Mouse (Mus musculus) hindbrain, embryonic 16.5 days (tissue): ENCODE data around the gene Dapp1. TPM values are rescaled to one million over a fixed set of nuclear protein-coding genes. Genes with fewer than 3 reads are reported as not detected.

Experiments used
- ATAC-seq: fragments of 200-750 bp; cut with Nextera tagmentation; 2 replicates; pipeline ENCODE4 v1.8.0; 2017; ENCODE audit warnings: moderate TSS enrichment, moderate library complexity
- H3K27ac ChIP-seq: fragments of 300-500 bp; sonication (generic); 2 replicates; pipeline ENCODE4 v1.5.1; 2014; ENCODE audit warnings: low read depth, mild to moderate bottlenecking, control low read depth, low read length, moderate library complexity
- H3K27me3 ChIP-seq: fragments of 300-500 bp; sonication (generic); replicated peaks from 2 replicates; pipeline ENCODE4 v1.6.1; 2014; ENCODE audit warnings: low read length; ENCODE audit not compliant: control insufficient read depth, insufficient read depth
- H3K36me3 ChIP-seq: fragments of 300-500 bp; sonication (generic); 2 replicates; pipeline ENCODE4 v1.6.1; 2014; ENCODE audit warnings: mild to moderate bottlenecking, low read length, moderate library complexity, mixed read lengths; ENCODE audit not compliant: control insufficient read depth, insufficient read depth
- H3K4me1 ChIP-seq: fragments of 300-500 bp; sonication (generic); 2 replicates; pipeline ENCODE4 v1.6.1; 2014; ENCODE audit warnings: low read depth, low read length; ENCODE audit not compliant: control insufficient read depth, insufficient read depth
- H3K4me2 ChIP-seq: fragments of 300-500 bp; sonication (generic); 2 replicates; pipeline ENCODE4 v1.6.1; 2014; ENCODE audit warnings: mild to moderate bottlenecking, low read length, control low read depth, moderate library complexity
- H3K4me3 ChIP-seq: fragments of 300-500 bp; sonication (generic); 2 replicates; pipeline ENCODE4 v1.5.1; 2014; ENCODE audit warnings: mild to moderate bottlenecking, low read length, control low read depth, moderate library complexity
- H3K9ac ChIP-seq: fragments of 300-500 bp; sonication (generic); 2 replicates; pipeline ENCODE4 v1.6.1; 2014; ENCODE audit warnings: low read depth, mild to moderate bottlenecking, control low read depth, low read length, moderate library complexity
- H3K9me3 ChIP-seq: fragments of 300-500 bp; sonication (generic); 2 replicates; pipeline ENCODE4 v1.6.1; 2014; ENCODE audit warnings: mild to moderate bottlenecking, low read length, moderate library complexity; ENCODE audit not compliant: control insufficient read depth
- WGBS: fragments of 180-500 bp; shearing (Covaris S2); extraction: QIAGEN DNeasy Blood & Tissue Kit; methylation state at CpG from one replicate; pipeline ENCODE4 v1.1.7; 2014; 5-methylcytosine and 5-hydroxymethylcytosine counted together
- polyA plus RNA-seq: library from polyadenylated mRNA; unstranded; fragments of >200 nt; fragmentation: Nextera tagmentation; extraction: Ambion mirVana; gene quantifications from 2 replicates; pipeline ENCODE4 v1.2.1, GENCODE M21; 2015

Dapp1 gene
- polyA plus RNA-seq, 1 experiment from 2014 or later: 3.0 TPM

- H3K9ac ChIP-seq: no peak overlapping the region
- H3K4me3 ChIP-seq: no peak overlapping the region
- peaks cover 15% of the 10 kb centered on the region for H3K36me3 ChIP-seq
- no peaks in the 10 kb centered on the region for H3K4me1 ChIP-seq
- no peaks in the 10 kb centered on the region; the same call in 1 of the 2 replicates for H3K9me3 ChIP-seq
- H3K27me3 ChIP-seq: no peaks in the 10 kb centered on the region
- no peak overlapping the region for H3K4me2 ChIP-seq
- ATAC-seq: no peak
- H3K27ac ChIP-seq: no peak overlapping the region
- WGBS: 84% methylated on average over 5 of the region's 5 CpGs
These were observed 83.7 kb downstream of the Dapp1 start for GRCm38 (mm10) chr3:137897685-137898084.

GRCm38 (mm10) chr3:137896867-137897266, 84.5 kb downstream of the Dapp1 start:
- no peak for ATAC-seq

GRCm38 (mm10) chr3:137896386-137896785, 85.0 kb downstream of the Dapp1 start:
- Histone ChIP-seq H3K27ac (no peak overlapping the region), H3K36me3 (peaks cover 10% of the 10 kb centered on the region), H3K4me2 (no peak overlapping the region), H3K4me3 (no peak overlapping the region), H3K9ac (no peak overlapping the region), H3K4me1 (no peaks in the 10 kb centered on the region), H3K27me3 (no peaks in the 10 kb centered on the region), H3K9me3 (no peaks in the 10 kb centered on the region; the same call in 1 of the 2 replicates)
- 0 out of 2 replicates have a peak, but pooled peaks have one; percentile 42 for ATAC-seq
- 83% methylated on average over 4 of the region's 4 CpGs for WGBS

More at GRCm38 (mm10) chr3:137896867-137897266, 84.5 kb downstream of the Dapp1 start:
- H3K27ac ChIP-seq: no peak overlapping the region
- peaks cover 10% of the 10 kb centered on the region for H3K36me3 ChIP-seq
- H3K9me3 ChIP-seq: no peaks in the 10 kb centered on the region; the same call in 1 of the 2 replicates
- H3K27me3 ChIP-seq: no peaks in the 10 kb centered on the region
- H3K4me3 ChIP-seq: no peak overlapping the region
- WGBS: 95% methylated on average over 3 of the region's 3 CpGs
- no peak overlapping the region for H3K9ac ChIP-seq
- H3K4me1 ChIP-seq: no peaks in the 10 kb centered on the region
- H3K4me2 ChIP-seq: no peak overlapping the region

- H3K4me2 ChIP-seq: no peak overlapping the region
- H3K27ac ChIP-seq: no peak overlapping the region
- no peaks in the 10 kb centered on the region for H3K27me3 ChIP-seq
These were observed 86.1 kb downstream of the Dapp1 start for GRCm38 (mm10) chr3:137895196-137895595.

GRCm38 (mm10) chr3:137893789-137894188, 87.6 kb downstream of the Dapp1 start:
- Histone ChIP-seq H3K4me2 (no peak overlapping the region), H3K27me3 (no peaks in the 10 kb centered on the region), H3K9me3 (no peaks in the 10 kb centered on the region; the same call in 1 of the 2 replicates), H3K36me3 (peaks cover 21% of the 10 kb centered on the region), H3K4me3 (no peak overlapping the region), H3K4me1 (no peaks in the 10 kb centered on the region), H3K9ac (no peak overlapping the region), H3K27ac (no peak overlapping the region)
- WGBS: 84% methylated on average over 4 of the region's 4 CpGs
- no peak for ATAC-seq

More at GRCm38 (mm10) chr3:137895196-137895595, 86.1 kb downstream of the Dapp1 start:
- Histone ChIP-seq H3K4me3 (no peak overlapping the region), H3K4me1 (no peaks in the 10 kb centered on the region), H3K36me3 (peaks cover 10% of the 10 kb centered on the region), H3K9ac (no peak overlapping the region), H3K9me3 (no peaks in the 10 kb centered on the region; the same call in 1 of the 2 replicates)
- ATAC-seq: no peak
- 86% methylated on average over 3 of the region's 3 CpGs for WGBS

GRCm38 (mm10) chr3:137892118-137892517, 89.2 kb downstream of the Dapp1 start:
- Histone ChIP-seq H3K4me1 (no peaks in the 10 kb centered on the region), H3K9me3 (no peaks in the 10 kb centered on the region; the same call in 1 of the 2 replicates), H3K9ac (no peak overlapping the region), H3K4me3 (no peak overlapping the region), H3K27me3 (no peaks in the 10 kb centered on the region), H3K4me2 (no peak overlapping the region), H3K36me3 (peaks cover 23% of the 10 kb centered on the region), H3K27ac (no peak overlapping the region)
- WGBS: 93% methylated on average over 4 of the region's 4 CpGs
- ATAC-seq: no peak

- no peak overlapping the region for H3K4me3 ChIP-seq
- no peak overlapping the region for H3K4me2 ChIP-seq
- H3K9me3 ChIP-seq: no peaks in the 10 kb centered on the region; the same call in 1 of the 2 replicates
- H3K4me1 ChIP-seq: no peaks in the 10 kb centered on the region
- no peak for ATAC-seq
- no peaks in the 10 kb centered on the region for H3K27me3 ChIP-seq
- no peak overlapping the region for H3K9ac ChIP-seq
- 66% methylated on average over 3 of the region's 3 CpGs for WGBS
- no peak overlapping the region for H3K27ac ChIP-seq
- H3K36me3 ChIP-seq: peaks cover 23% of the 10 kb centered on the region
These were observed 90.3 kb downstream of the Dapp1 start for GRCm38 (mm10) chr3:137891089-137891488.

GRCm38 (mm10) chr3:137887961-137888360, 93.4 kb downstream of the Dapp1 start:
- H3K4me1 ChIP-seq: no peaks in the 10 kb centered on the region
- no peak for ATAC-seq
- 66% methylated on average over 7 of the region's 7 CpGs for WGBS

GRCm38 (mm10) chr3:137881093-137881492, 100.3 kb downstream of the Dapp1 start:
- H3K27me3 ChIP-seq: no peaks in the 10 kb centered on the region
- no peak overlapping the region for H3K4me3 ChIP-seq
- H3K4me2 ChIP-seq: no peak overlapping the region
- ATAC-seq: no peak
- no peak overlapping the region for H3K27ac ChIP-seq
- no peaks in the 10 kb centered on the region for H3K4me1 ChIP-seq
- WGBS: 95% methylated on average over 5 of the region's 5 CpGs
- H3K9me3 ChIP-seq: no peaks in the 10 kb centered on the region
- H3K9ac ChIP-seq: no peak overlapping the region
- 0 out of 2 replicates have a peak, but pooled peaks cover 2% of the 10 kb centered on the region for H3K36me3 ChIP-seq

More at GRCm38 (mm10) chr3:137887961-137888360, 93.4 kb downstream of the Dapp1 start:
- H3K4me3 ChIP-seq: no peak overlapping the region
- no peaks in the 10 kb centered on the region for H3K27me3 ChIP-seq
- no peak overlapping the region for H3K4me2 ChIP-seq
- no peak overlapping the region for H3K27ac ChIP-seq
- H3K9ac ChIP-seq: no peak overlapping the region
- H3K36me3 ChIP-seq: peaks cover 15% of the 10 kb centered on the region
- H3K9me3 ChIP-seq: no peaks in the 10 kb centered on the region
